Mouse (Mus musculus): Measurements from ENCODE around the gene Gfpt1. TPM values are rescaled to one million over a fixed set of nuclear protein-coding genes. Genes with fewer than 3 reads are reported as not detected.
"Not testable (repeated sequence)": the region's sequence is repeated elsewhere in the genome, so short reads cannot be mapped to it uniquely, and the experiment has no call there.

The Gfpt1 gene
- polyA plus RNA-seq, 1 experiment from 2014 or later = 6.5 TPM

DNA sequence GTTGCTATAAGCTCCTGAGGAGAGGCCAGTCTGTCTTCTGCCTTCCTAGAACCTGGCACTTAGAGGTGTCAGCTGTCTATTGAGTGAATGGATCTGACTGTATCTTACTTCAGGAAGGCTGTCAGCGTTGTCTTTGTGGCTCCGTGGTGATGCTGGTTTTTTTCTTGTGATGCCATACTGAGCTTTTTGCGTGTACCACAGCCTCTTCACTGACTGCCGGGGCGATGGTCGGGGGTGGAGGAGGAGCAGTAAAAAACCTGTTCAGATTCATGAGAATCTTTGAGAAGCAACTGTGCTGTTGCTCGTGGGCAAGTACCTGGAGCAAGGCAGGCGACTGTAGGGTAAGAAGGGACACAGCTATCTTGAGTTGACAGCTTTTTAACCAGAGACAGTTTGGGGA is 23.8 kb upstream of the Gfpt1 start:
- no peaks in the 10 kb centered on the region for H3K4me1 ChIP-seq (replicated peaks)
- H3K4me2 ChIP-seq = no peak overlapping the region
- 76% methylated on average over 8 of the region's 8 CpGs for WGBS (ENCODE audit: insufficient replicate concordance)
- H3K9ac ChIP-seq = no peak overlapping the region
- no peak overlapping the region for H3K27ac ChIP-seq (replicated peaks)
- no peaks in the 10 kb centered on the region for H3K9me3 ChIP-seq (replicated peaks)
- no peaks in the 10 kb centered on the region for H3K27me3 ChIP-seq
- ATAC-seq (ENCODE audit: insufficient read depth) = no peak
- peaks cover 72% of the 10 kb centered on the region for H3K36me3 ChIP-seq (replicated peaks)
- no peak overlapping the region for H3K4me3 ChIP-seq (replicated peaks)

GRCm38 (mm10) chr6:87021791-87022190 is 20.9 kb upstream of the Gfpt1 start:
- Histone ChIP-seq H3K9me3 (replicated peaks) (no peaks in the 10 kb centered on the region), H3K27me3 (no peaks in the 10 kb centered on the region), H3K36me3 (replicated peaks) (peaks cover 83% of the 10 kb centered on the region), H3K27ac (replicated peaks) (no peak overlapping the region), H3K9ac (no peak overlapping the region), H3K4me3 (replicated peaks) (no peak overlapping the region), H3K4me2 (no peak overlapping the region), H3K4me1 (replicated peaks) (0 out of 2 replicates have a peak, but pooled peaks cover under 1% of the 10 kb centered on the region)
- 92% methylated on average over 12 of the region's 12 CpGs for WGBS (ENCODE audit: insufficient replicate concordance)
- no peak for ATAC-seq (ENCODE audit: insufficient read depth)

- ATAC-seq (ENCODE audit: insufficient read depth) = no peak
- Histone ChIP-seq H3K27me3 (no peaks in the 10 kb centered on the region), H3K36me3 (replicated peaks) (peaks cover 44% of the 10 kb centered on the region), H3K9ac (no peak overlapping the region), H3K9me3 (replicated peaks) (no peaks in the 10 kb centered on the region), H3K27ac (replicated peaks) (no peak overlapping the region), H3K4me2 (no peak overlapping the region), H3K4me1 (replicated peaks) (0 out of 2 replicates have a peak, but pooled peaks cover 4% of the 10 kb centered on the region), H3K4me3 (replicated peaks) (no peak overlapping the region)
- WGBS (ENCODE audit: insufficient replicate concordance) = 28% methylated on average over 7 of the region's 7 CpGs
These were observed 15.7 kb upstream of the Gfpt1 start for GRCm38 (mm10) chr6:87026980-87027379.

- peaks cover 32% of the 10 kb centered on the region for H3K36me3 ChIP-seq (replicated peaks)
- H3K27me3 ChIP-seq = no peaks in the 10 kb centered on the region
- H3K4me1 ChIP-seq (replicated peaks) = 0 out of 2 replicates have a peak, but pooled peaks cover 4% of the 10 kb centered on the region
- ATAC-seq (ENCODE audit: insufficient read depth) = no peak
- no peak overlapping the region for H3K4me2 ChIP-seq
- no peak overlapping the region for H3K9ac ChIP-seq
- H3K27ac ChIP-seq (replicated peaks) = no peak overlapping the region
- H3K4me3 ChIP-seq (replicated peaks) = no peak overlapping the region
- H3K9me3 ChIP-seq (replicated peaks) = no peaks in the 10 kb centered on the region
These were observed 13.8 kb upstream of the Gfpt1 start for GRCm38 (mm10) chr6:87028881-87029280.

GRCm38 (mm10) chr6:87031310-87031709 is 11.3 kb upstream of the Gfpt1 start:
- H3K36me3 ChIP-seq (replicated peaks); H3K9ac ChIP-seq; H3K4me3 ChIP-seq (replicated peaks); H3K4me1 ChIP-seq (replicated peaks); H3K27ac ChIP-seq (replicated peaks); H3K27me3 ChIP-seq; H3K9me3 ChIP-seq (replicated peaks); H3K4me2 ChIP-seq; ATAC-seq (ENCODE audit: insufficient read depth): not testable (repeated sequence)
- 79% methylated on average over 7 of the region's 7 CpGs for WGBS (ENCODE audit: insufficient replicate concordance)

GRCm38 (mm10) chr6:87032401-87032800 is 10.2 kb upstream of the Gfpt1 start:
- no peaks in the 10 kb centered on the region for H3K4me1 ChIP-seq (replicated peaks)
- H3K36me3 ChIP-seq (replicated peaks) = peaks cover 5% of the 10 kb centered on the region; the same call in 1 of the 2 replicates
- H3K27me3 ChIP-seq = no peaks in the 10 kb centered on the region
- H3K4me3 ChIP-seq (replicated peaks) = no peak overlapping the region
- 77% methylated on average over 3 of the region's 3 CpGs for WGBS (ENCODE audit: insufficient replicate concordance)
- no peaks in the 10 kb centered on the region for H3K9me3 ChIP-seq (replicated peaks)
- H3K27ac ChIP-seq (replicated peaks) = no peak overlapping the region
- no peak overlapping the region for H3K9ac ChIP-seq
- no peak for ATAC-seq (ENCODE audit: insufficient read depth)
- H3K4me2 ChIP-seq = no peak overlapping the region

DNA sequence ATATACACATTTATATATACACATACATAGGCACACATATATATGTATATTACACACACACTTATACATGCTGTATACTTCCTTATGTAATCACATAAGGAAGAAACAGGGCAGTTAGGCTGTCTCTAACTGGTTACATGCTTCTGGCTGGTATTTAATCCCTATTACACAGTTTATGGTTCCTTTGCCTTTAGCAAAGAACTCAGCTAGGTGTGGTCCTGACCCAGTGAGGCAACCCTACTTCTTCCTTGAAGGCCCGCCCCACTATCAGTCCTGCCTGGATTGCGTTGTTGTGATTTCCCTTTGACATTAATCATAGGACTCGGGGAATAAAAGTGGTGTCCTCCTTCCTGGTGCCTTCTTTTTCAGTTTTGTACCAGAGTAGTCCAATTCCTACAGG is 8.3 kb upstream of the Gfpt1 start:
- no peak overlapping the region for H3K4me2 ChIP-seq
- 68% methylated on average over 3 of the region's 3 CpGs for WGBS (ENCODE audit: insufficient replicate concordance)
- no peak for ATAC-seq (ENCODE audit: insufficient read depth)
- H3K27ac ChIP-seq (replicated peaks) = no peak overlapping the region
- H3K9ac ChIP-seq = no peak overlapping the region
- no peaks in the 10 kb centered on the region for H3K27me3 ChIP-seq
- H3K9me3 ChIP-seq (replicated peaks) = no peaks in the 10 kb centered on the region
- H3K4me3 ChIP-seq (replicated peaks) = no peak overlapping the region
- no peaks in the 10 kb centered on the region for H3K4me1 ChIP-seq (replicated peaks)
- 0 out of 2 replicates have a peak, but pooled peaks cover 5% of the 10 kb centered on the region for H3K36me3 ChIP-seq (replicated peaks)

GRCm38 (mm10) chr6:87037826-87038620 is 4.6 kb upstream of the Gfpt1 start:
- Histone ChIP-seq H3K27me3 (no peaks in the 10 kb centered on the region), H3K9me3 (replicated peaks) (no peaks in the 10 kb centered on the region), H3K9ac (no peak overlapping the region), H3K4me2 (no peak overlapping the region), H3K4me3 (replicated peaks) (no peak overlapping the region), H3K4me1 (replicated peaks) (peaks cover 21% of the 10 kb centered on the region), H3K36me3 (replicated peaks) (no peaks in the 10 kb centered on the region), H3K27ac (replicated peaks) (no peak overlapping the region)
- no peak for ATAC-seq (ENCODE audit: insufficient read depth)
- 70% methylated on average over 10 of the region's 10 CpGs for WGBS (ENCODE audit: insufficient replicate concordance)

DNA sequence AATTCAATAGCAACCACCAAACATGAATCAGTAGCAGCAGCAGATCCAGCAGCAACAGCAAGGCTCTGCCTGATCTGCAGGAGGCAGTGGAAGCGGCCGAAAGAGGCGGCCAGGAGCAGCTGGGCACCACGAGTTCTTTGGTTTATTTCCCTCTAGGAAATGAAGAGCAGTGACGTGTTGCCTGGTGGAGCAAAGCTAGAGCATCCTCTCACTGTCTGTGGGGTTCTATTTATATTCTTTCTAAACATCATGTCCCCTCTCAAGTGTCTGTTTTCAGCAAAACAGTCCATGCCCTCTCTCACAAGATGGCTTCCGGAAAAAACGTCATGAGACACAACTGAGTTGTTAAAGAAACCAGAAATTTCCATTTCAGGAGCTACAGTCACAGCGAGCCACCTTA is 3.5 kb upstream of the Gfpt1 start:
- Histone ChIP-seq H3K4me2 (no peak overlapping the region), H3K4me3 (replicated peaks) (no peak overlapping the region), H3K4me1 (replicated peaks) (peaks cover 31% of the 10 kb centered on the region), H3K27ac (replicated peaks) (no peak overlapping the region), H3K27me3 (no peaks in the 10 kb centered on the region), H3K36me3 (replicated peaks) (no peaks in the 10 kb centered on the region), H3K9ac (no peak overlapping the region), H3K9me3 (replicated peaks) (no peaks in the 10 kb centered on the region)
- ATAC-seq (ENCODE audit: insufficient read depth) = no peak
- 73% methylated on average over 8 of the region's 8 CpGs for WGBS (ENCODE audit: insufficient replicate concordance)

DNA sequence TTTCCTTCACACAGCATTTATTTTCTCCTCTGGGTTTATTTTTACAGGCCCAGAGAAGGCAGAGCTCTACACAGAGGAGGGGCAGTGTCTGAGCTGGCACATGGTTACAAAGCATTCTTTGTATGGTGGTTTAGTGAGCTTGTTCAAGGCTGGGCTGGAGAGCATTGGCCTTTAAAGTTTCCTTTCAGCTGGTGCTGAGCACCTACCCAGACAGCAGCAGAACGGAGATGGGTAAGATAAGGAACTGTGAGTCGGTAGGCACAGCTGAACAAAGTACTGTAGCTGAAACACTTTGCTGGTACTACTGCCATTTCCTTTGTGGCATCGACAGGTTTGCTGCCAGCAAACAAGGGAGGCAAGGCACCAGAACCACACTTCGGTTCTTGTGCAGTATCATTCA is 1.7 kb upstream of the Gfpt1 start:
- no peaks in the 10 kb centered on the region for H3K9me3 ChIP-seq (replicated peaks)
- H3K4me3 ChIP-seq (replicated peaks) = no peak overlapping the region
- H3K9ac ChIP-seq = no peak overlapping the region
- peaks cover 40% of the 10 kb centered on the region for H3K4me1 ChIP-seq (replicated peaks)
- H3K4me2 ChIP-seq = peak overlapping the region; percentile 9; the same call in 1 of the 2 replicates
- no peaks in the 10 kb centered on the region for H3K36me3 ChIP-seq (replicated peaks)
- H3K27ac ChIP-seq (replicated peaks) = peak overlapping the region; percentile 98; the same call in 1 of the 2 replicates
- H3K27me3 ChIP-seq = no peaks in the 10 kb centered on the region
- 35% methylated on average over 4 of the region's 4 CpGs for WGBS (ENCODE audit: insufficient replicate concordance)
- no peak for ATAC-seq (ENCODE audit: insufficient read depth)

DNA sequence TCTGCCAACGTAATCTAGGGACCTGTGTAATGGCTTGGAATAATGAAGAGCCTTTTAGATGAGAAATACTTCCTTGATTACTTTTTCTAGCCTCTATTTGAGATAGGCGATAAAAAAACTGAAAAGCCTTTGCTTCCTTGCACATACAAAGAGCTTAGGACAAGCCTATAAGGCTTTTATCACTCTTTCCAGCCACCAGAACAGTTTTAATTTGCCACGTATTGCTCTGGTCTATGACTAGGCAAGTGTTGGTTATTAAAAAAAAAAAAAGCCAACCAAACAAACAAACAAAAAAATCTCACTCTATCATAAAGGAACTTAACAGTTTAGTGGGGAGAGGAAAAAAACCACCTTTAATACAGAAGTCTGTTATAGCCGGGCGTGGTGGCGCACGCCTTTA is 1.2 kb upstream of the Gfpt1 start:
- peak overlapping the region; percentile 98; the same call in 1 of the 2 replicates for H3K27ac ChIP-seq (replicated peaks)
- H3K36me3 ChIP-seq (replicated peaks) = no peaks in the 10 kb centered on the region
- peak overlapping the region; percentile 99 for H3K4me2 ChIP-seq
- no peak for ATAC-seq (ENCODE audit: insufficient read depth)
- WGBS (ENCODE audit: insufficient replicate concordance) = 55% methylated on average over 7 of the region's 7 CpGs
- no peaks in the 10 kb centered on the region for H3K9me3 ChIP-seq (replicated peaks)
- peak overlapping the region; percentile 79 for H3K4me3 ChIP-seq (replicated peaks)
- H3K27me3 ChIP-seq = no peaks in the 10 kb centered on the region
- H3K4me1 ChIP-seq (replicated peaks) = peaks cover 40% of the 10 kb centered on the region
- 0 out of 2 replicates have a peak overlapping the region, but pooled peaks have one; percentile 82 for H3K9ac ChIP-seq

DNA sequence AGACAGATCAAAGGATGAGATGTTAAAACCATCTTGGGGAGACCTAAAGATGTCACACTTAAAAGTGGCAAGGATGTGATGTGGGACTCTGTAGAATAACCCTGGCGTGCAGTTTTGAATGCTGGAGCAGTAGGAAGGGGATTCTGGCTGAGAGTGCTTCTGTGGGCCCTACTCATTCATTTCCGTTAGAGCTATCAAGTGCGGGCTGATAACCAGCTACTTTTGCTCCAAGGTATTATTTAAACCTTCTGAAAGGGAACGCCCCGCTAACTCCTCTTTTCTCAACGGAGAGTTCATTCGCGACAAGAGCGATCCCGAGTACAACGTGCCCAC is 676 bp upstream of the Gfpt1 start:
- Histone ChIP-seq H3K4me3 (replicated peaks) (peak overlapping the region; percentile 79), H3K27ac (replicated peaks) (peak overlapping the region; percentile 98), H3K9ac (peak overlapping the region; percentile 82), H3K9me3 (replicated peaks) (no peaks in the 10 kb centered on the region), H3K27me3 (no peaks in the 10 kb centered on the region), H3K36me3 (replicated peaks) (no peaks in the 10 kb centered on the region), H3K4me2 (peak overlapping the region; percentile 99), H3K4me1 (replicated peaks) (peaks cover 40% of the 10 kb centered on the region)
- no peak for ATAC-seq (ENCODE audit: insufficient read depth)
- WGBS (ENCODE audit: insufficient replicate concordance) = 1% methylated on average over 11 of the region's 11 CpGs
